Mouse (Mus musculus): Measurements from ENCODE around the gene Txnrd3. TPM values are rescaled to one million over a fixed set of nuclear protein-coding genes. Genes with fewer than 3 reads are reported as not detected.
A peak's percentile ranks its signal among the peaks of the same experiment; 100 is the strongest.

Txnrd3 gene
- polyA plus RNA-seq, 1 experiment from 2014 or later = 11.7 TPM

- Histone ChIP-seq H3K9me3 (ENCODE audit: control insufficient read depth, low read length) (no peaks in the 10 kb centered on the region), H3K27ac (replicated peaks) (no peak overlapping the region), H3K36me3 (ENCODE audit: control insufficient read depth, insufficient read depth, low read length) (no peaks in the 10 kb centered on the region), H3K4me2 (replicated peaks; ENCODE audit: low read depth) (no peak overlapping the region), H3K27me3 (ENCODE audit: control insufficient read depth, insufficient read depth, low read length) (no peaks in the 10 kb centered on the region), H3K4me1 (replicated peaks; ENCODE audit: control insufficient read depth, insufficient read depth) (no peaks in the 10 kb centered on the region), H3K4me3 (ENCODE audit: low read depth, low read length) (no peak overlapping the region), H3K9ac (ENCODE audit: low read length) (no peak overlapping the region)
- DNase-seq (ENCODE audit: low spot score) (peak; percentile 69), ATAC-seq (ENCODE audit: low FRiP score, low TSS enrichment) (peak; percentile 83)
- no peak for TF ChIP-seq CTCF (IDR thresholded peaks at IDR 0.05; ENCODE audit: low read depth)
- no peak for TF ChIP-seq EP300 (optimal IDR thresholded peaks at IDR 0.05)
- WGBS = 23% methylated on average over 15 of the region's 15 CpGs
Observed at GRCm38 (mm10) chr6:89613336-89614106, 30.3 kb upstream of the Txnrd3 start.

GRCm38 (mm10) chr6:89614107-89614471 is 29.7 kb upstream of the Txnrd3 start:
- Histone ChIP-seq H3K27me3 (ENCODE audit: control insufficient read depth, insufficient read depth, low read length) (no peaks in the 10 kb centered on the region), H3K4me3 (ENCODE audit: low read depth, low read length) (no peak overlapping the region), H3K9ac (ENCODE audit: low read length) (no peak overlapping the region), H3K4me2 (replicated peaks; ENCODE audit: low read depth) (no peak overlapping the region), H3K4me1 (replicated peaks; ENCODE audit: control insufficient read depth, insufficient read depth) (no peaks in the 10 kb centered on the region), H3K27ac (replicated peaks) (no peak overlapping the region), H3K9me3 (ENCODE audit: control insufficient read depth, low read length) (no peaks in the 10 kb centered on the region), H3K36me3 (ENCODE audit: control insufficient read depth, insufficient read depth, low read length) (no peaks in the 10 kb centered on the region)
- WGBS = 9% methylated on average over 2 of the region's 2 CpGs
- TF ChIP-seq CTCF (IDR thresholded peaks at IDR 0.05; ENCODE audit: low read depth) (no peak), EP300 (optimal IDR thresholded peaks at IDR 0.05) (no peak)
- ATAC-seq (ENCODE audit: low FRiP score, low TSS enrichment) = no peak
- no peak for DNase-seq (ENCODE audit: low spot score)

- no peak for ATAC-seq (ENCODE audit: low FRiP score, low TSS enrichment)
- Histone ChIP-seq H3K4me3 (ENCODE audit: low read depth, low read length) (no peak overlapping the region), H3K27ac (replicated peaks) (no peak overlapping the region), H3K9me3 (ENCODE audit: control insufficient read depth, low read length) (no peaks in the 10 kb centered on the region), H3K4me1 (replicated peaks; ENCODE audit: control insufficient read depth, insufficient read depth) (no peaks in the 10 kb centered on the region), H3K27me3 (ENCODE audit: control insufficient read depth, insufficient read depth, low read length) (no peaks in the 10 kb centered on the region), H3K9ac (ENCODE audit: low read length) (no peak overlapping the region), H3K36me3 (ENCODE audit: control insufficient read depth, insufficient read depth, low read length) (no peaks in the 10 kb centered on the region), H3K4me2 (replicated peaks; ENCODE audit: low read depth) (no peak overlapping the region)
- DNase-seq (ENCODE audit: low spot score) = no peak
- WGBS = 66% methylated on average over 7 of the region's 7 CpGs
- no peak for TF ChIP-seq EP300 (optimal IDR thresholded peaks at IDR 0.05)
- TF ChIP-seq CTCF (IDR thresholded peaks at IDR 0.05; ENCODE audit: low read depth) = no peak
Observed at GRCm38 (mm10) chr6:89614596-89615372, 29.0 kb upstream of the Txnrd3 start.

- H3K4me1 ChIP-seq (replicated peaks; ENCODE audit: control insufficient read depth, insufficient read depth) = no peaks in the 10 kb centered on the region
- no peaks in the 10 kb centered on the region for H3K36me3 ChIP-seq (ENCODE audit: control insufficient read depth, insufficient read depth, low read length)
- H3K27me3 ChIP-seq (ENCODE audit: control insufficient read depth, insufficient read depth, low read length) = no peaks in the 10 kb centered on the region
- no peaks in the 10 kb centered on the region for H3K9me3 ChIP-seq (ENCODE audit: control insufficient read depth, low read length)
- no peak overlapping the region for H3K4me2 ChIP-seq (replicated peaks; ENCODE audit: low read depth)
- TF ChIP-seq CTCF (IDR thresholded peaks at IDR 0.05; ENCODE audit: low read depth) (no peak), EP300 (optimal IDR thresholded peaks at IDR 0.05) (no peak)
- WGBS = 56% methylated on average over 7 of the region's 7 CpGs
- H3K27ac ChIP-seq (replicated peaks) = no peak overlapping the region
- DNase-seq (ENCODE audit: low spot score) (no peak), ATAC-seq (ENCODE audit: low FRiP score, low TSS enrichment) (no peak)
- H3K4me3 ChIP-seq (ENCODE audit: low read depth, low read length) = no peak overlapping the region
- no peak overlapping the region for H3K9ac ChIP-seq (ENCODE audit: low read length)
Observed at GRCm38 (mm10) chr6:89615373-89615755, 28.4 kb upstream of the Txnrd3 start.

GRCm38 (mm10) chr6:89622647-89623046 is 21.1 kb upstream of the Txnrd3 start:
- H3K9me3 ChIP-seq (ENCODE audit: control insufficient read depth, low read length) = no peaks in the 10 kb centered on the region

More at GRCm38 (mm10) chr6:89622647-89623046, 21.1 kb upstream of the Txnrd3 start:
- TF ChIP-seq EP300 (optimal IDR thresholded peaks at IDR 0.05) (no peak), CTCF (IDR thresholded peaks at IDR 0.05; ENCODE audit: low read depth) (peak; percentile 47)
- no peak overlapping the region for H3K4me3 ChIP-seq (ENCODE audit: low read depth, low read length)
- no peaks in the 10 kb centered on the region for H3K27me3 ChIP-seq (ENCODE audit: control insufficient read depth, insufficient read depth, low read length)
- H3K4me1 ChIP-seq (replicated peaks; ENCODE audit: control insufficient read depth, insufficient read depth) = no peaks in the 10 kb centered on the region
- no peak overlapping the region for H3K4me2 ChIP-seq (replicated peaks; ENCODE audit: low read depth)
- no peak overlapping the region for H3K27ac ChIP-seq (replicated peaks)
- WGBS = 80% methylated on average over 3 of the region's 3 CpGs
- H3K36me3 ChIP-seq (ENCODE audit: control insufficient read depth, insufficient read depth, low read length) = no peaks in the 10 kb centered on the region
- DNase-seq (ENCODE audit: low spot score) = no peak
- ATAC-seq (ENCODE audit: low FRiP score, low TSS enrichment) = no peak
- H3K9ac ChIP-seq (ENCODE audit: low read length) = no peak overlapping the region

Measured in stomach, postnatal 0 days (tissue).